Mouse (Mus musculus): ENCODE data around the gene Ccn2. TPM values are rescaled to one million over a fixed set of nuclear protein-coding genes. Genes with fewer than 3 reads are reported as not detected.

Ccn2 gene
- polyA plus RNA-seq, 1 experiment: 9.8 TPM

DNA sequence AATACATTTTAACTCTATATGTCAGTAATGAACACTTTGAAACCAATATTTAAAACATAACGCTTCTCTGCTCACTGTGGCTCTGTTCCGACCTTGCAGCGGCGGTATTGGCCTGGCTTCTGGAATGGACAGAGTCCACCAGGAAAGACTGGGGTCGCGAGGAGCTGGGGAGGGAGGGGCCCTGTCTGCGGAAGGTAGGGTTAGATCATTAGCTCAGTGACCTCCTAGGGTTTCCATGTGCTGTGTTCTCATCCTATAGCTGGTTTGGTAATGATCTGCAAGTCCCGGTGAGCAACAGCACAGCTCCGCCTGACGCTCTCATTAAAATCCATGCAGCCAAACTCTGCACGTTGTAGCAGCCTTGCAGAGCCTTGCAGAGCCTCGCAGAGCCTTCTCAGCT, 32.0 kb downstream of the Ccn2 start:
- Histone ChIP-seq H3K27me3 (ENCODE audit: control insufficient read depth, insufficient read depth, low read length) (no peaks in the 10 kb centered on the region; the same call in 1 of the 2 replicates), H3K27ac (ENCODE audit: insufficient read depth, low read length) (no peak overlapping the region), H3K4me3 (replicated peaks; ENCODE audit: insufficient read depth, low read depth, low read length) (no peak overlapping the region), H3K4me1 (ENCODE audit: control insufficient read depth, insufficient read depth, low read length) (no peaks in the 10 kb centered on the region)
- WGBS: 74% methylated on average over 12 of the region's 12 CpGs
- DNase-seq: no peak
- no peak for TF ChIP-seq CTCF (IDR thresholded peaks at IDR 0.05; ENCODE audit: borderline replicate concordance, insufficient read depth, low read depth, low read length)
- no peak for TF ChIP-seq POLR2A (IDR thresholded peaks at IDR 0.05; ENCODE audit: borderline replicate concordance, insufficient read depth, low read length)

DNA sequence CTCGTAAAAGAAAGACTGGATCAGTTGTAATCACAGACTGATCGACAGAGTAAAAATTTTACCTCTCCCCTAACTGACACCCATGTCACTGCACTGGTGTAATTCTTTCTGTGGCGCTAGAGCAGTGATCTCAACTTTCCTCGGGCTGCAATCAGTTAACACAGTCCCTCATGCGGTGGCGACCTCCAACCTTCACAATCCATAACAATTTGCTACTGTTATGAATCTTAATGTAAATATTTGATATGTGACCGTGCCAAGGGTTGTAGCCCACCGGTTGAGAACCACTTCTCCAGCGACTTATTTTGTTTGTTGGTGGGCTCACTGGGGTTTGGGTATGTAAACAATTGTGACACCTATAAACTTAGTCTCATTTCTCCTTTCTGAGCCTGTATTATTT, 33.2 kb downstream of the Ccn2 start:
- WGBS: 83% methylated on average over 9 of the region's 9 CpGs
- no peak overlapping the region for H3K4me3 ChIP-seq (replicated peaks; ENCODE audit: insufficient read depth, low read depth, low read length)
- no peak for DNase-seq
- no peaks in the 10 kb centered on the region for H3K4me1 ChIP-seq (ENCODE audit: control insufficient read depth, insufficient read depth, low read length)
- H3K27me3 ChIP-seq (ENCODE audit: control insufficient read depth, insufficient read depth, low read length): no peaks in the 10 kb centered on the region; the same call in 1 of the 2 replicates
- TF ChIP-seq CTCF (IDR thresholded peaks at IDR 0.05; ENCODE audit: borderline replicate concordance, insufficient read depth, low read depth, low read length): no peak
- TF ChIP-seq POLR2A (IDR thresholded peaks at IDR 0.05; ENCODE audit: borderline replicate concordance, insufficient read depth, low read length): no peak
- H3K27ac ChIP-seq (ENCODE audit: insufficient read depth, low read length): no peak overlapping the region

DNA sequence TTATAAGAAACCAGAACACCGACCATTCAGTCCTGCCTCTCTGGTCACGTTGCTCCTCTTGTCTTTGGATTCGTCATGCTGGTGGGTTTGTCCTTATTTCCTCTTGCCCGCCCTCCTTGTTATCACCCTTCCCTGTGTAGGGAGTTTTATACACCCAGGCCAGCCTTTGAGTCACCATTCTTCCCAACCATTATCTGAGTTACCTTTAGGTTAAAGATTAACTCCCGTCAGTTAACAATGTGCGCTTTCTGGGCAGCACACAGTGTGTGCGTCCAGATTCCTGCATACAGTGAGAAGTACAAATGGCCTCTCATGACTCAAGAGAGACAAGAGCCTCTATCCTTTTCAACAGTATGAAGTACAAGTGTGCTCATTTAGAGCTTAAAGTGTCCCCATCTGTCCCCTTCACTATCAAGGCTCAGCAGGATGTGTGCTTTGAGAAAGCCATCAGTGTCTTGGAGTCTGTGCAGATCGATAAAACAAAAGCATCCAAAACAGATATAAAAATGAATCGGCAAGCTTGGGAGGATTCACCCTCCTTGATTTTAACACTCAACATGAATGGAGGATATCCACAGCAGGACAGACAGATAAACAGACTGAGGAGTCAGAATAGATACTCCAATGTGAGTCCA, 34.0 kb downstream of the Ccn2 start:
- no peak overlapping the region for H3K4me3 ChIP-seq (replicated peaks; ENCODE audit: insufficient read depth, low read depth, low read length)
- H3K4me1 ChIP-seq (ENCODE audit: control insufficient read depth, insufficient read depth, low read length): no peaks in the 10 kb centered on the region
- H3K27ac ChIP-seq (ENCODE audit: insufficient read depth, low read length): no peak overlapping the region
- WGBS: 84% methylated on average over 9 of the region's 9 CpGs
- no peak for DNase-seq
- H3K27me3 ChIP-seq (ENCODE audit: control insufficient read depth, insufficient read depth, low read length): no peaks in the 10 kb centered on the region; the same call in 1 of the 2 replicates
- no peak for TF ChIP-seq CTCF (IDR thresholded peaks at IDR 0.05; ENCODE audit: borderline replicate concordance, insufficient read depth, low read depth, low read length)
- TF ChIP-seq POLR2A (IDR thresholded peaks at IDR 0.05; ENCODE audit: borderline replicate concordance, insufficient read depth, low read length): no peak

DNA sequence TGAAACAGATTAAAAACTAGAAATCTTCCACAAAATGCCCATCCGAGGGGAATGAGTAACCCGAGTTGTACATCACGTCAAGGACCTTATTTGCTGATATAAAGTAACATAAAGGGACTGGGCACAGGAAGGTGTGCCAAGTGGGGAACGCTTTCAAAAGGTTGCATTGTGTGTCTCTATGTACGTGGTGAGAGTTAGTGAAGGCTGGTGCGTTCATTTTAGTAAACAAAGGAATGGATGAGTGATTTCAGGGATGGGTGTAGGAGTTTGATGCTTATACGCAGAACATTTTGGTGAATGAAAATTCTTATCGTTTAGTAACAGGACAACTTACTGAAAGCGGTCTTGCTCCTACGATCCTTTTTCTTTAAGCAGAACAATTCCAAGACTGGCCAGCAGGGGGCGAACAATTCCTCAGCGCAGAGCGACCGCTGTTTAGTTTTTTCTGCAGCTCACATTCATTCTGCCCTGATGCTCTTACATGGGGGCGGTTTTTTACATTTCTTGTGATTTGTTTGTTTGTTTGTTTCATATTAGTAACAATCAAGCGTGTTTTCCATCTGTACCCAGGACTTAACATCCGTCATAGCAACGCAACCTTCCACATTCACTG, 35.3 kb downstream of the Ccn2 start:
- Histone ChIP-seq H3K4me3 (replicated peaks; ENCODE audit: insufficient read depth, low read depth, low read length) (no peak overlapping the region), H3K27ac (ENCODE audit: insufficient read depth, low read length) (no peak overlapping the region), H3K4me1 (ENCODE audit: control insufficient read depth, insufficient read depth, low read length) (no peaks in the 10 kb centered on the region), H3K27me3 (ENCODE audit: control insufficient read depth, insufficient read depth, low read length) (no peaks in the 10 kb centered on the region; the same call in 1 of the 2 replicates)
- peak; percentile 26 to 57 for DNase-seq
- TF ChIP-seq POLR2A (IDR thresholded peaks at IDR 0.05; ENCODE audit: borderline replicate concordance, insufficient read depth, low read length) (no peak), CTCF (IDR thresholded peaks at IDR 0.05; ENCODE audit: borderline replicate concordance, insufficient read depth, low read depth, low read length) (peak; percentile 78)
- whole genome bisulfite sequencing: 21% methylated on average over 18 of the region's 18 CpGs

DNA sequence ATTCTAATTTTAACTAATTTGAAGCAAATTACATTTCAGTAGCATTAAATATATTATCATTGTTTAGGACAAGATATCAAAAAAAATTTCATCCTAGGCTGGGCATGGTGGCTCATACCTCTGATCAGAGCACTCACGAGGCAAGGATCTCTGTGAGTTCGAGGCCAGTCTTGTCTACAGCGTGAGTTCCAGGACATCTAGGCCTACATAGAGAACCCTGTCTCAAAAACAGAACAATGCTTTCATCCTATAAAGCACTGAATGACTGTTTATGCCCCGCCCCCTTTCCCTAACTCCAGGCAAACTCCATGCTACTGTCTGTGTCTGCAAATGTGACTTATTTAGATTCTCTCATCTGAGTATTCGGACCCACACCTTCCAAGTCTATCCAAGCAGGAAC, 35.9 kb downstream of the Ccn2 start:
- Histone ChIP-seq H3K27ac (ENCODE audit: insufficient read depth, low read length) (no peak overlapping the region), H3K27me3 (ENCODE audit: control insufficient read depth, insufficient read depth, low read length) (no peaks in the 10 kb centered on the region; the same call in 1 of the 2 replicates), H3K4me3 (replicated peaks; ENCODE audit: insufficient read depth, low read depth, low read length) (no peak overlapping the region), H3K4me1 (ENCODE audit: control insufficient read depth, insufficient read depth, low read length) (no peaks in the 10 kb centered on the region)
- no peak for DNase-seq
- WGBS: 94% methylated on average over 5 of the region's 5 CpGs
- TF ChIP-seq CTCF (IDR thresholded peaks at IDR 0.05; ENCODE audit: borderline replicate concordance, insufficient read depth, low read depth, low read length): no peak

DNA sequence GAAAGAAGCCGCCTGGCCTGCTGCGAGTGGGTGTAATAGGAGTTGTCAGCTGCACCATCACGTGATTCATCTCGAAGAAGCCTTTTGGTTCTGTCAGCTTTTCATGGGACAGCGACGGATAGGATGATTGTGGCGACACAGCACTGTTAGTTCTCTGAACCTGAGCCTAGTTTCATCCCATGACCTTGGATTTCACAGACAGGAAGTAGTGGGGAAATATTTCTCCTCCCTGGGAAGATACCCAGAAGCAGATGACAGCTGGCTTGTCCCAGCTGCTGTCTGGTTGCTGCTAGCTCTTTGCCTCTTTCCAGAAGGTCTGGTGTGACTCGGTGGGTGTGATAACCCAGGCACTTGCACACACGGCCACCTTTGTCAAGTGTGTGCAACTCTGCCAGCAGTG, 39.0 kb downstream of the Ccn2 start:
- 62% methylated on average over 9 of the region's 9 CpGs for WGBS
- DNase-seq: no peak
- H3K27me3 ChIP-seq (ENCODE audit: control insufficient read depth, insufficient read depth, low read length): no peaks in the 10 kb centered on the region; the same call in 1 of the 2 replicates
- H3K27ac ChIP-seq (ENCODE audit: insufficient read depth, low read length): no peak overlapping the region
- H3K4me1 ChIP-seq (ENCODE audit: control insufficient read depth, insufficient read depth, low read length): no peaks in the 10 kb centered on the region
- H3K4me3 ChIP-seq (replicated peaks; ENCODE audit: insufficient read depth, low read depth, low read length): no peak overlapping the region
- TF ChIP-seq CTCF (IDR thresholded peaks at IDR 0.05; ENCODE audit: borderline replicate concordance, insufficient read depth, low read depth, low read length): no peak
- no peak for TF ChIP-seq POLR2A (IDR thresholded peaks at IDR 0.05; ENCODE audit: borderline replicate concordance, insufficient read depth, low read length)

DNA sequence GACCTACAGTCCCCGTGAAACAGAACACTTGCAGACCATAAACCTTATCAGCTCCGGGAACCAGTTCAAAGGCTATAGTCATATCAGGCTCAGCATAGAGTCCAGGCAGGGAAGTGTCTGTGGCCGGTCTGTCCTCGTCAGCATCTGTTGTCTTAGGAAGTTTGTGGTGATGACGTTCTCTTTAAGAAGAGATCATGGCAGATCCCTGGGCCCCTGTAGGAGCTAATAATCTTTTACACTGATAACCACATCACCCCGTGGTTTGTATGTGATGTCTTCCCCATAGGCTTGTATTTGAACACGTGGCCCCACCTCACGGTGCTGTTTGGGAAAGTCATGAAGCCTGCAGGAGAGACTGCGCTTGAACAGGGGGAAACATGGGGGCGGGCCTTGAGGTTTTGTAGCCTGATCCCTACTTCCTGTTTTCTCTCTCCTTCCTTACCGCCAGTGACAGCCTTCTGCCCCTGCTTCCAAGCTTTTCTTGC, 40.1 kb downstream of the Ccn2 start:
- no peak for DNase-seq
- 84% methylated on average over 11 of the region's 11 CpGs for WGBS

DNA sequence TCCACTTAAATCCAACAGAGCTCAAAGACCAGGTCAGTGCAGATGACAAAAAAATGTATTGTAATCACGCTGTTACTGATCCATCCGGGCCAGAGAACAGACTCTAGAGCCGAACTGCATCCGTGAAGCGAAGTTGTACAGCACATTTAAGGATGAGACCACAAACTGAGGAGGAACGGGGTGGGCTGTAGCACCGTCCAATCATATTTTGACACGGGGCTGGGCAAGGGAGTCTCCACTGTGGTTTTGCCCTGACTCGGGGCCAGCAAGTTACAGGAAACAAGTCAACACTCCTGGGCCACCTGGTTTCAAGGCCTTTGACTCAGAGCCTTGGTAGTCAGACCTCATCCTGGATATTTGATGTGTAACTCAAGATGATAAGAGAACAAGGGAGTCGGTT, 40.6 kb downstream of the Ccn2 start:
- H3K27ac ChIP-seq (ENCODE audit: insufficient read depth, low read length): no peak overlapping the region
- no peak overlapping the region for H3K4me3 ChIP-seq (replicated peaks; ENCODE audit: insufficient read depth, low read depth, low read length)
- H3K27me3 ChIP-seq (ENCODE audit: control insufficient read depth, insufficient read depth, low read length): no peaks in the 10 kb centered on the region; the same call in 1 of the 2 replicates
- no peaks in the 10 kb centered on the region for H3K4me1 ChIP-seq (ENCODE audit: control insufficient read depth, insufficient read depth, low read length)
- no peak for TF ChIP-seq POLR2A (IDR thresholded peaks at IDR 0.05; ENCODE audit: borderline replicate concordance, insufficient read depth, low read length)
- TF ChIP-seq CTCF (IDR thresholded peaks at IDR 0.05; ENCODE audit: borderline replicate concordance, insufficient read depth, low read depth, low read length): no peak
- no peak for DNase-seq
- 94% methylated on average over 10 of the region's 10 CpGs for WGBS

More for the DNA sequence above, 40.1 kb downstream of the Ccn2 start:
- no peak overlapping the region for H3K27ac ChIP-seq (ENCODE audit: insufficient read depth, low read length)
- TF ChIP-seq POLR2A (IDR thresholded peaks at IDR 0.05; ENCODE audit: borderline replicate concordance, insufficient read depth, low read length): no peak
- no peak for TF ChIP-seq CTCF (IDR thresholded peaks at IDR 0.05; ENCODE audit: borderline replicate concordance, insufficient read depth, low read depth, low read length)
- H3K27me3 ChIP-seq (ENCODE audit: control insufficient read depth, insufficient read depth, low read length): no peaks in the 10 kb centered on the region; the same call in 1 of the 2 replicates
- no peak overlapping the region for H3K4me3 ChIP-seq (replicated peaks; ENCODE audit: insufficient read depth, low read depth, low read length)
- H3K4me1 ChIP-seq (ENCODE audit: control insufficient read depth, insufficient read depth, low read length): no peaks in the 10 kb centered on the region

Measured in cerebellum, adult 2 months (tissue).